Mouse (Mus musculus) CH12.LX (cell line): Measurements from ENCODE around the gene Epb41l1. TPM values are rescaled to one million over a fixed set of nuclear protein-coding genes. Genes with fewer than 3 reads are reported as not detected.

ENCODE experiments used
- DNase-seq: peaks from one replicate; pipeline ENCODE4 v3.0.0-alpha.2; 2013; ENCODE audit errors: extremely low read depth
- H3K27ac ChIP-seq: 2 replicates; pipeline ENCODE4 v1.5.1; 2012; ENCODE audit warnings: low read depth, mild to moderate bottlenecking, control low read depth, moderate library complexity; ENCODE audit not compliant: insufficient read depth
- H3K27me3 ChIP-seq: replicated peaks from 2 replicates; pipeline ENCODE3; 2012; ENCODE audit warnings: inconsistent platforms
- H3K36me3 ChIP-seq, 2 experiments: replicated peaks in 1 of 2; 2 replicates each; pipeline versions ENCODE3 to v1.6.1; 2012; ENCODE audit warnings: inconsistent platforms in 1 of 2, low read length in 1 of 2, mild to moderate bottlenecking in 1 of 2, mixed read lengths in 1 of 2, moderate library complexity in 1 of 2; ENCODE audit not compliant: control insufficient read depth in 1 of 2, insufficient read depth in 1 of 2
- H3K4me1 ChIP-seq, 2 experiments: 2 replicates each; pipeline ENCODE4 v1.6.1; 2012; ENCODE audit warnings: inconsistent platforms in 1 of 2, moderate library complexity in 1 of 2; ENCODE audit not compliant: insufficient read depth in 2 of 2, control insufficient read depth in 1 of 2
- H3K4me2 ChIP-seq: 2 replicates; pipeline ENCODE4 v1.6.1; 2012; ENCODE audit warnings: low read depth, mild to moderate bottlenecking, control low read depth; ENCODE audit not compliant: poor library complexity, insufficient read depth, severe bottlenecking
- H3K4me3 ChIP-seq, 3 experiments: fragments of 150-350 bp in 1 of 3; sonication (generic) in 1 of 3; replicated peaks in 1 of 3; 2 replicates each; pipeline versions ENCODE3 to v1.5.1; 2011 to 2012; ENCODE audit warnings: low read depth in 2 of 3, low read length in 2 of 3, mild to moderate bottlenecking in 2 of 3, moderate library complexity in 2 of 3, control low read depth in 1 of 3, improper control_type of control experiment in 1 of 3, inconsistent platforms in 1 of 3, mixed read lengths in 1 of 3; ENCODE audit not compliant: poor library complexity in 1 of 3
- H3K79me2 ChIP-seq: replicated peaks from 2 replicates; pipeline ENCODE4 v1.6.1; 2012; ENCODE audit warnings: mild to moderate bottlenecking, moderate library complexity; ENCODE audit not compliant: control insufficient read depth, poor library complexity, insufficient read depth, severe bottlenecking; ENCODE audit errors: extremely low read depth
- H3K9ac ChIP-seq: 2 replicates; pipeline ENCODE4 v1.6.1; 2012; ENCODE audit warnings: low read depth, mild to moderate bottlenecking, control low read depth, moderate library complexity; ENCODE audit not compliant: insufficient read depth
- H3K9me3 ChIP-seq: replicated peaks from 2 replicates; pipeline ENCODE3; 2012; ENCODE audit warnings: low read length, inconsistent platforms, mixed read lengths
- BHLHE40 ChIP-seq: IDR thresholded peaks from 2 replicates; pipeline ENCODE4 v1.6.1; 2011; ENCODE audit warnings: mild to moderate bottlenecking, low read depth, low read length, improper control_type of control experiment
- CHD2 ChIP-seq: IDR thresholded peaks from 2 replicates; pipeline ENCODE4 v1.6.1; 2011; ENCODE audit warnings: low read length, improper control_type of control experiment
- CTCF ChIP-seq, 2 experiments: IDR thresholded peaks in 1 of 2; conservative IDR thresholded peaks in 1 of 2; 2 replicates each; pipeline ENCODE4 v1.5.1; 2011 to 2012; ENCODE audit warnings: low read depth in 2 of 2, low read length in 2 of 2, improper control_type of control experiment in 1 of 2, inconsistent platforms in 1 of 2, mild to moderate bottlenecking in 1 of 2, moderate library complexity in 1 of 2
- EP300 ChIP-seq: IDR thresholded peaks from 2 replicates; pipeline ENCODE4 v1.6.1; 2011; ENCODE audit warnings: low read length, improper control_type of control experiment
- ETS1 ChIP-seq: conservative IDR thresholded peaks from 2 replicates; pipeline ENCODE4 v1.6.1; 2012; ENCODE audit warnings: low read depth, mild to moderate bottlenecking, inconsistent platforms, low read length, improper control_type of control experiment, moderate library complexity
- GABPA ChIP-seq: IDR thresholded peaks from 2 replicates; pipeline ENCODE4 v1.6.1; 2012; ENCODE audit warnings: low read depth, low read length, improper control_type of control experiment, inconsistent platforms; ENCODE audit not compliant: insufficient replicate concordance
- IRF4 ChIP-seq: IDR thresholded peaks from 2 replicates; pipeline ENCODE4 v1.6.1; 2014; ENCODE audit warnings: low read depth, mild to moderate bottlenecking, inconsistent platforms, low read length, improper control_type of control experiment
- JUN ChIP-seq: IDR thresholded peaks from 2 replicates; pipeline ENCODE4 v1.6.1; 2011; ENCODE audit warnings: low read depth, mild to moderate bottlenecking, low read length, improper control_type of control experiment, moderate library complexity; ENCODE audit not compliant: insufficient read depth
- JUND ChIP-seq: conservative IDR thresholded peaks from 2 replicates; pipeline ENCODE4 v1.6.1; 2011; ENCODE audit warnings: low read depth, low read length, improper control_type of control experiment
- KAT2A ChIP-seq: IDR thresholded peaks from 2 replicates; pipeline ENCODE4 v1.6.1; 2012; ENCODE audit warnings: low read length, improper control_type of control experiment, inconsistent platforms; ENCODE audit not compliant: insufficient replicate concordance
- MEF2A ChIP-seq: IDR thresholded peaks from 2 replicates; pipeline ENCODE4 v1.6.1; 2014; ENCODE audit warnings: low read depth, mild to moderate bottlenecking, inconsistent platforms, low read length, improper control_type of control experiment, borderline replicate concordance
- NELFE ChIP-seq: IDR thresholded peaks from 2 replicates; pipeline ENCODE4 v1.6.1; 2011; ENCODE audit warnings: low read depth, low read length, improper control_type of control experiment
- PAX5 ChIP-seq: IDR thresholded peaks from 2 replicates; pipeline ENCODE4 v1.6.1; 2012; ENCODE audit warnings: low read length, inconsistent platforms, mixed read lengths
- POLR2A ChIP-seq: IDR thresholded peaks from 2 replicates; pipeline ENCODE4 v1.6.1; 2011; ENCODE audit warnings: low read depth, mild to moderate bottlenecking, improper control_type of control experiment, low read length
- POLR2AphosphoS2 ChIP-seq: IDR thresholded peaks from 2 replicates; pipeline ENCODE4 v1.6.1; 2011; ENCODE audit warnings: low read depth, low read length, improper control_type of control experiment
- RAD21 ChIP-seq: IDR thresholded peaks from 2 replicates; pipeline ENCODE4 v1.6.1; 2011; ENCODE audit warnings: low read depth, mild to moderate bottlenecking, low read length, improper control_type of control experiment, moderate library complexity
- RCOR1 ChIP-seq: conservative IDR thresholded peaks from 2 replicates; pipeline ENCODE4 v1.6.1; 2012; ENCODE audit warnings: low read depth, mild to moderate bottlenecking, inconsistent platforms, low read length, improper control_type of control experiment
- SIN3A ChIP-seq: IDR thresholded peaks from 2 replicates; pipeline ENCODE4 v1.6.1; 2012; ENCODE audit warnings: low read length, improper control_type of control experiment, inconsistent platforms
- SMC3 ChIP-seq: IDR thresholded peaks from 2 replicates; pipeline ENCODE4 v1.6.1; 2011; ENCODE audit warnings: low read depth, low read length, improper control_type of control experiment
- TCF12 ChIP-seq: IDR thresholded peaks from 2 replicates; pipeline ENCODE4 v1.6.1; 2014; ENCODE audit warnings: low read depth, mild to moderate bottlenecking, inconsistent platforms, low read length, improper control_type of control experiment
- UBTF ChIP-seq: IDR thresholded peaks from 2 replicates; pipeline ENCODE4 v1.6.1; 2012; ENCODE audit warnings: low read depth, mild to moderate bottlenecking, inconsistent platforms, low read length, improper control_type of control experiment, moderate library complexity
- USF1 ChIP-seq: IDR thresholded peaks from 2 replicates; pipeline ENCODE4 v1.6.1; 2014; ENCODE audit warnings: low read depth, mild to moderate bottlenecking, inconsistent platforms, low read length, improper control_type of control experiment
- ZKSCAN1 ChIP-seq: IDR thresholded peaks from 2 replicates; pipeline ENCODE4 v1.6.1; 2012; ENCODE audit warnings: low read depth, inconsistent platforms, low read length, improper control_type of control experiment, borderline replicate concordance
- ZMIZ1 ChIP-seq: IDR thresholded peaks from 2 replicates; pipeline ENCODE4 v1.6.1; 2012; ENCODE audit warnings: low read depth, mild to moderate bottlenecking, inconsistent platforms, low read length, improper control_type of control experiment
- ZNF384 ChIP-seq: IDR thresholded peaks from 2 replicates; pipeline ENCODE4 v1.6.1; 2012; ENCODE audit warnings: low read depth, low read length, improper control_type of control experiment, inconsistent platforms
- dilution Hi-C: fragments of 300-500 bp; cut with MboI; formaldehyde crosslinking; loops from 2 replicates; pipeline ENCODE4 v1.14.3; 2020; ENCODE audit warnings: low sequenced_read_pairs; ENCODE audit not compliant: extremely low pct_unique_long_range_greater_than_20kb, extremely low pct_ligation_motif_present
- in situ Hi-C: fragments of 300-500 bp; cut with MboI; formaldehyde crosslinking; loops from 3 replicates; pipeline ENCODE4 v1.14.3; 2019; ENCODE audit warnings: low sequenced_read_pairs, low pct_ligation_motif_present, low pct_unique_long_range_greater_than_20kb, mixed read lengths
- polyA plus RNA-seq: library from polyadenylated mRNA; unstranded; fragments of >175 nt; gene quantifications from 2 replicates; pipeline ENCODE4 v1.2.1, GENCODE M21; 2012; ENCODE audit warnings: low read depth; ENCODE audit not compliant: insufficient read length
- total RNA-seq, 2 experiments: library from RNA; depleted of rRNA; stranded (reverse); fragments of 300-350 nt in 1 of 2; fragments of >200 nt in 1 of 2; gene quantifications; 2 replicates each; pipeline ENCODE4 v1.2.3; 2012 to 2014

The Epb41l1 gene
- total and polyA plus RNA-seq, 3 experiments, result 0.21 TPM; not detected in 2

GRCm38 (mm10) chr2:156414996-156415395 lies 5.7 kb upstream of the Epb41l1 start:
- no peak for TF ChIP-seq USF1
- TF ChIP-seq GABPA, result no peak
- no peak for TF ChIP-seq CTCF (conservative IDR thresholded peaks at IDR 0.05 in 1 of 2, IDR thresholded peaks at IDR 0.05 in 1 of 2; ENCODE audit: low read depth in 2 of 2, low read length in 2 of 2)
- no peak for TF ChIP-seq CHD2
- TF ChIP-seq ZMIZ1, result no peak
- no peak for TF ChIP-seq JUN
- TF ChIP-seq RAD21, result no peak
- no peak for TF ChIP-seq IRF4
- no peak for TF ChIP-seq ZNF384
- no peak for TF ChIP-seq POLR2A
- no peak for TF ChIP-seq KAT2A
- no peak for TF ChIP-seq MEF2A
- TF ChIP-seq UBTF, result no peak
- TF ChIP-seq SIN3A, result no peak
- TF ChIP-seq POLR2AphosphoS2, result no peak
- no peak for TF ChIP-seq ZKSCAN1
- no peak overlapping the region for H3K4me3 ChIP-seq
- in situ Hi-C loops (no loop called here), dilution Hi-C loops (no loop called here)
- no peak overlapping the region for H3K9ac ChIP-seq
- H3K4me2 ChIP-seq, result no peak overlapping the region
- H3K79me2 ChIP-seq, result no peaks in the 10 kb centered on the region
- peaks cover 28% of the 10 kb centered on the region for H3K27me3 ChIP-seq
- H3K4me1 ChIP-seq, result peaks cover 0 to 4% of the 10 kb centered on the region in 2 experiments; a peak in 2 of 4 replicates
- DNase-seq, result no peak
- no peak overlapping the region for H3K27ac ChIP-seq
- no peaks in the 10 kb centered on the region for H3K9me3 ChIP-seq
- no peaks in the 10 kb centered on the region for H3K36me3 ChIP-seq

DNA sequence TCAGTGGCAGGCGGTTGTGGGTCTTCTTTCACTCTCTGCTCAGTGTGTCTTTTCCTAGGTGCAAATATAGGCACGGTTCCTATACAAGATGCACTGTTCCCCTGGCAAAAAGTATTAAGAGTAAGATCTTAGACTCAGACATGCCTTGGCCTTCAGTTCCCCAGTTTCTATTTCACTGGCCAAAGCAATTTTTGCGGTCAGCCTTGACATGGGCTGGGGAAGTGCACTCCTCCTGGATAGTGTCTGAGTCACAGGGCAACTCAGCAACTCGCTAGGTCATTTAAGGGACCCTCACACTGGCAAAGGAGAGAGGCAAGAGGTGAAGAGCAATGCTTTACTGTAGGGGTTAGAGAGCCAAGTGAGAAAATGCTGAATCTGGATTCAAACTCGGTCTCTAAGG lies 5.0 kb upstream of the Epb41l1 start:
- Histone ChIP-seq H3K4me1 (peaks cover 0 to 4% of the 10 kb centered on the region in 2 experiments; a peak in 2 of 4 replicates), H3K36me3 (no peaks in the 10 kb centered on the region), H3K4me3 (no peak overlapping the region), H3K9ac (no peak overlapping the region), H3K27ac (no peak overlapping the region), H3K4me2 (no peak overlapping the region), H3K9me3 (no peaks in the 10 kb centered on the region), H3K79me2 (no peaks in the 10 kb centered on the region), H3K27me3 (peaks cover 35% of the 10 kb centered on the region)
- DNase-seq, result no peak
- TF ChIP-seq POLR2AphosphoS2, result no peak
- TF ChIP-seq USF1, result no peak
- no peak for TF ChIP-seq TCF12
- TF ChIP-seq POLR2A, result no peak
- TF ChIP-seq RCOR1, result no peak
- no peak for TF ChIP-seq EP300
- no peak for TF ChIP-seq GABPA
- TF ChIP-seq SMC3, result no peak
- TF ChIP-seq UBTF, result no peak
- TF ChIP-seq ETS1, result no peak
- TF ChIP-seq BHLHE40, result no peak
- no peak for TF ChIP-seq ZKSCAN1
- no peak for TF ChIP-seq PAX5
- no peak for TF ChIP-seq SIN3A
- no peak for TF ChIP-seq JUND
- TF ChIP-seq NELFE, result no peak
- TF ChIP-seq, all 38 proteins: peak for 0
- dilution Hi-C loops, result no loop called here
- in situ Hi-C loops, result no loop called here
